Mouse (Mus musculus) adrenal gland, adult 8-10 months (tissue): ENCODE data around the gene Fxyd6. TPM values are rescaled to one million over a fixed set of nuclear protein-coding genes. Genes with fewer than 3 reads are reported as not detected.

Experiments
- DNase-seq: peaks from one replicate; pipeline ENCODE4 v3.0.0; 2022
- total RNA-seq, 4 experiments: library from RNA; stranded (reverse); gene quantifications; 2 replicates each; pipeline ENCODE4 v1.2.4; 2022

Fxyd6 gene
- 100 to 1,000 TPM; 307 to 396 (median 352) TPM for total RNA-seq

DNA sequence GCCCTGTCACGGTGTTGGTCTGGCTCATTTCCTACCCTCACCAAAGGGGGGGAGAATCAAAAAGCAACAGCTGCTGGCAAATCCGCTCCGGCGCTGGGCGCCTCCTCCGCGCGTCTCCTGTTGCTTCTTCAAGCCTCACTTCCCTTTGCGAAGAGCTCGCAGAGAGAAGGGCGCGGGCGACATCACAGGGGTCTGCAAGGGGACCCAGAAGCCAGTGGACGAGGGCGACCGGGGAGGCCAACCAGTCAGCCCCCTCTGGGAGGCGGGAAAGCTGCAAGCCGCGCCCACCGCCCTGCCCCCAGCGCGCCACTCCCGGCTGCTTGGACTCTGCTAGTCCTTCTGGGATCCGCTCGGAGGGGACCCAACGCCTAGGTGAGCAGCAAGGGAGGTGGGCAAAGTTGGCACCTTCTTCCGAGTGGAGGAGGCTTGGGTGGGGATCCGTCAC, at the start of gene Fxyd6:
Gene Fxyd6, plus strand, starts transcription at position 69 of the 445 bp plus-strand sequence.
- peak; percentile 59 for DNase-seq

DNA sequence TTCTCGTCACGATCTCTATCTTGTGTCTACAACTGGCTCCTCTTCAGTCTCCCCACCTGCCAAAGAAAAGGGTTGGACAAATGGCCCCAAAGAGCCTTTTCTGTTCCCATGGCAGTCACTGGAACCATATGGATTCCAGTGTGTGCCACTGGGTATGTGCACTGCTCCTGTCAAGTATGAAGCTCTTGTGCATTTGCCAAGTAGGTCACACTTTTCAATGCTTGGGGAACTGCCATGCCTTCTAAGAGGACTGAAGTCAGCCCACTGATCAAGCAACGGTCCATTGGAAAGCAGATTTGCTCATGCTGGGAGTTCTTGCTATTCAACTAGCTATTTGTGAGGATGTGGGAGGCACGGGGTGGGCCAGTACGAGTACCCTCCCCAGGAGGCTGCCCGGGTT, 48.5 kb upstream of the Fxyd6 start:
- DNase-seq, result no peak

DNA sequence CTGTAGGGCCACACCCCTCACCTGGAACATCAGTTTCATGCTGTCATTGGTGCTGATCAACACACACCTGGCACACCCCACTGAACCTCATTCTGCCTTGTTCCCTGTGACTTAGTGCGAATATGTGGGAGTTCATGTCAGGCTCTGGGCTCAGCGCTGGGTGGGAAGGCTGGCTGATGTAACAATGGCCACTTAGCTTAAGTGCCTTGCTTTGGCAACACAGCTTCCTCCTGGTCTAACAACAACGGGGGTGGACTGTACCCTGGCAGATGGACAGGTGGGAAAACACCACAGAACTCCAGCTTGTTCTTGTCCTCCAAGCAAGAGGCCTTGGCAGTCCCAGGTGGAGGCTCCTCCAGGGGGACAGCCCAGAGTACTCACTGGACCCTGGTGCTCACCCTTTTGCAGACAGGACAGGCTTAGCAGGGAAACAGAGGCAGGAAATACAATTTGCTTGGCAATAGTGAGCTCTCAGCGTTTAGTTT, 48.0 kb upstream of the Fxyd6 start:
- no peak for DNase-seq

DNA sequence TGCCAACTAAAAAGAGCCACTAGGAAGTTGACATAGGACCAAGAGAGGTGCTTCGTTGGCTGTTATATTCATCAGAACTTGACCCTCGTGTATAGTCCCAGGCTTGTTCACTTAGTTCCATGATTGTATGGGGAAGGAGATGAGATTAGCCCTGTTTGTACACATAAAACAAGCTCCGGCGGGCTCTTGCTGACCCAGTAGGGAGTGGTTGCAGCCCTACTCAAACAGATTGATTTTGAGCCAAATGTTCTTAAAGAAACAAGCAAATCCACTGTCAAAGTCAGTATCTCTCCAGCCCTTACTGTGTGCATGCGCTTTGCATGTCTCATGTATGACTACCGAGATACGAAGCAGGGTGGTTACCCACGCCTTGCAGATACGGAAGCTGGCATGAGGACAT, 43.6 kb upstream of the Fxyd6 start:
- DNase-seq, result no peak

DNA sequence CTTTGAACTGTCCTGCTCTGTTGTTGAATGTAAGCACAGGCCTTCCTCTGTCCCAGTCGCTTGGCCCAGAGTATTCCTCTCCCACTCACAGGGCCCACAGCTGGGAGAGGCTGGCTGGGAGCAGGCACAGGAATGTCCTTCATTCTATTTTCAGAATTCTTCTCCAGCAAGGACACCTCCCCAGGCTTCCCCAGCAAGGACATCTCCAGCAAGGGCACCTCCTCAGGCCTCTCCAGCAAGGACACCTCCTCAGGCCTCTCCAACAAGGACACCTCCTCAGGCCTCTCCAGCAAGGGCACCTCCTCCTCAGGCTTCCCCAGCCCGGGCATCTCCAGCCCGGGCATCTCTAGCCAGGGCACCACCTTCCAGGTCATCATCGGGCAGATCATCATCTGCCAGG, 41.7 kb upstream of the Fxyd6 start:
- DNase-seq, result peak; percentile 58

DNA sequence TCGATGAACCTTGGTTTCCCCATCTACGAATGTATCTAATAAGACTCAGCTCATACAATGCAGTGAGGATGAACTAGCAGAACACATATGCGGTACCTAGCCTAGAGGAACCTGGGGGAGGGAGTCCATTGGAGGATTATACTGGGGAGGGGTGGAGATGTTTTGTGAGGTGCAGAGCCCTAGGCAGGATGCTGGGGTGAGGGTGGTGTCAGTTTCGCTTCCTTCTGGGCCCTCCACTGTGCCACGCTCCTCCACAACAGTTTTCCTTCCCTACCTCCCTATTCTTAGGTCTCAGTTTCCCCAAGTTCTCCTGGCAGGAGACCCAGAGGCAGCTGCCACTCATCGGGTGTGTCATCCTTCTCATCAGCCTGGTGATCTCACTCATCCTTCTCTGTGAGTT, 40.4 kb upstream of the Fxyd6 start:
- DNase-seq, result no peak

DNA sequence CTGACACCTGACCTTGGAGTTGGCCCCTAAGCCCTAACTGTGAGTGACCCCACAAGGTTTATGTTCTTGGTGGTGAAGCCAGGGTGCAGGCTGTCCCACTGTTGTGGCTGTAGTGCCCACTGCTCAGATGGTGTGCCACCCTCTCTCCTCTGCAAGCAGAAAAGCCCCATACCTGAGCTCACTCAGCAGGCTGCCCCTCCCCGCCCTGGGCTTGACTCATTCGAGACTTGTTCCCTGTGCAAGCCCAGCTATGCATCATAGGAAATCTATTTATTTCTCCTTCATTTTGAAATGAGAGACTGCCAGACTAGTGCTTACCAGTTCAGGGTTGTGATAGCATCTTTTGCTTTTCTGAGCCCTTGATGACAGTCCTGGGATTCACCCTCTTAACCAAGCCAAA, 32.6 kb upstream of the Fxyd6 start:
- no peak for DNase-seq

DNA sequence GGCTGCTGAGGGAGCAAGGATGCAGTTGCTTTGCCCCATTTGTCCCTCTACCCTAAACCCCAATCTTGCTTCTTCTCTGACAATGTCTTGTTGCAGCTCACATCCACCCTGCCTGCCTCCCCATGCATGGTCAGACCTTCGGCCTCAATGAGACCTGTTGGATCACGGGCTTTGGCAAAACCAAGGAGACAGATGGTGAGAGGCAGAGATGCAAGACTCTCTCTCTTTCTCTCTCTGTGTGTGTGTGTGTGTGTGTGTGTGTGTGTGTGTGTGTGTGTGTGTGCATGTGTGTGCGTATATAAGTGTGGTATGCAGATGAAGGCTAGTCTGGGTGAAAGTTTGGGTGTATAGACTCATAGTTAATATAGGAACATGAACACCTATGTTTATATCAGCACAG, 26.9 kb upstream of the Fxyd6 start:
- DNase-seq, result no peak

DNA sequence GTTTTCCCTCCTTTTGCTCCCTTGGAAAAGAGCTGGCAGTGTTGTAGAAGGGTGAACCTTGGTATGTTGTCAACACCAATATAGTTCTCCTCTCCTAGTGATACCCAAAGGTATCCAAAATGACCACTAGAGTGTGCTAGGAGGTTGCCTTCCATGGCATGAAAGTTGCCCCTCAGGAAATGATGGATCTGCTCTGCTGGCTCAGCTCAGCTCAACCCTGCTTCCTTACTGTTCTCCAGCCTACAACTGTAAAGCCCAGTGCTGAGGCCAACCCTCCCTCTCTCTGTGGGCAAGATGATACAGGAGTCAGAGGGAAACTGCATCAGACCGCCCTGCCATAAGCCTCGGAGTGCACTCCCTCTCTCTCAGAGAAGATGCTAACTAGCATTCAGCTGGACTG, 24.5 kb upstream of the Fxyd6 start:
- DNase-seq, result no peak

DNA sequence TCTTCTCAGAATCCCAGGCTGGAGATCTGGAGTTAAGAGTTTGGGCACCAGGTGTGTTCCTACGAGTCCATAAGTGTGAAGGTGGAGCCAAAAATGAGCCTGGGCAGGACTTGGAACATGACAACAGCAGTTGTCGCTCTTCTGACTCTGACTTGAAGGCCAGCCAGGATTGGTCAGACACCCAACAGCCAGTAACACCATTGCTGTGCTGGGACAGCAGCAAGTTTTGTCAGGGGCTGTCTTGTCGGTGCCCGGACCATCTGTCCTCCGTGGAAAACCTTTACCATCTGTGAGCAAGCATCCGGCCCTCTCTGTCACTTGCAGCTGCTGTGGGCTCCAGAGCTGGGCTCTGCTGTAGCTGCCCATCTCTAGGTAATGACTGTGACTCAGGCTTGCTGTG, 23.7 kb upstream of the Fxyd6 start:
- no peak for DNase-seq

DNA sequence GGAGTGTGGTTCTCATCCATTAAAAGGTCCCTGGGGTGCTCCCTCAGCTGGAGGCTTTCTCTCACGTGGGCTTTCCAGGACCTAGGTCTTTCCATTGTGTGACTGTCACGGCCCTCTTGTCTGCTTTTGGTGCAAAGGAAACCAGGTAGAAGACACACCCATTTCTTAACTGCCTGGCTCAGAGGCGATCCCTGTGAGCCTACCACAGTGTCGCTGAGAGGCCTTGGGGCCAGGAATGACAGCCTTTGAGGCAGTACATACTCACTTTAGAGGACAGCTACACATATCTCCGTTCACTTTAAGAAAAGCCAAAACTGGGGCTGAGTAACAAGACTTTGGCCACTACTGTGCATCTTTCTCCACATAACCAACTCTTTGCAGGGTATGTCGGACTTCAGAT, 21.4 kb upstream of the Fxyd6 start:
- DNase-seq, result no peak

DNA sequence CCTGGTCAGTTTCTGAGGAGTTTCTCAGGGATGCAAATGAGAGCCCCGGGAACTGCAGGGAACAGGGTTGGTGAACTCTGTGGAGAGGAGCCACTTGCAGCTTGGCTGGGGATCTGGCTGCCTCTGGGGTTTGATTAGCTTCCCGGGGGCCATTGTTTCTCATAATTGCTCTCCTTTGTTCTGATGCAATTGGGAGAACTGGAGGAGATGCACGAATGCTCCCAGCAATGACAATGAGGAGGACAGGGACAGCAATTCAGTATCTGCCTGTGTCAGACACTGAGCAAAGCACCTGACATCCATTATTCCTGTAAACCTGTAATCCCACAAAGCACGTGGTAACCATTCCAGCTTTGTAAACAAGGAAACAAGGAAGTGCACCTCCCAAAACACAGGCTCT, 20.8 kb upstream of the Fxyd6 start:
- no peak for DNase-seq

DNA sequence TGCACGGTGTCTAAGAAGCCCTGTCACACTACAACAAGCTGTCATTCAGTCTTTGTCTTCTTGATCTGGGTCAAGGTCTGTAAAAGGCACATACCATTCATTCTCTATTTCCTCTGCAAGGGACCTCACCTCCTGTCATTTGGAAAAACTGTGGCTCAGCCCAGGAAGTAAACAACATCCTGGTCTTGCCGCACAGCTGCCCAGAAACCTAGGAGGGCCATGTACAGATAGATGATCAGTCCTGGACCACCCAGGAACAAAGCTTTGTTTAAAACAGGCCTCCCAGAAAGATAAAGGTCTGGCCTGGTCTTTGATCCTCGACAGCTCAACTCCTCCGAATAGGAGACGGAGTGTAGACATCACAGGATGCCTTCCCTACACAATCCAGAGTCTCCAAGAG, 20.1 kb upstream of the Fxyd6 start:
- DNase-seq, result no peak

DNA sequence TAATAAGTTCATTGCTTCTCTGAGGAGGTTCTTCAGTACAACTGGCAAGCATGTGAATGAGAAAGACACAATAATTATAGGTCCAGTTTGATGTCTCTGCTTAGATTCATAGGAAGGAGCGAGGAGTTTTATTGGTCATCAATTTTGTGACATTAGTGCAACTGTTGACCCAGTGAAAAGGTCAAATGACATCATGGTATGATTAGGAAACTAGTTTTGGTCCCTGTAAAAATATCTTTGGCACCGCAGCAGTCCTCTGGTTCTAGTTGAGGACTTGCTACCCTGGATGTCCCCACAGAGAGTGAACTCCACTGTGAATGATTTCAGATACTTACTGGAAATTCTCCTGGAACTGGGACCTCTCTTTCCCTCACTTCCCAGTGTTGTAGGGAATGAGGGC, 14.8 kb upstream of the Fxyd6 start:
- no peak for DNase-seq

DNA sequence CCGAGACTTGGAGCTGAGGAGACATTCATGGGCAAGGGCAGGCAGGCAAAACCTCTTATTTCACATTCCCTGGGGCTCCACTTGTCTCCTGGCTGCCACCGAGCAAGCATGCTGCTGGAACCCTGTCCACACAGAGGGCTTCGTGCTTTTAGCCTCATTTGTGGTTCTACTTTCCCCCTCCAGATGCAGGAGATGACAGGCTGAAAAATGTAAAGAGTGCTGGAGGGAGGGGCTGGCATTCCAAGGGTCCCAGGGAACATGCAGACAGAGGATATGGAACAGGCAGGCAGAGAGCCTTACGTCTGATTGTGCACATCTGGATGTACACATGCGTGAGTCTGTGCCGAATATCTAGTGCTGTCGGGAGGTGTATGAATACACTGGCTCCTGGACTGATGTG, 11.6 kb upstream of the Fxyd6 start:
- no peak for DNase-seq

DNA sequence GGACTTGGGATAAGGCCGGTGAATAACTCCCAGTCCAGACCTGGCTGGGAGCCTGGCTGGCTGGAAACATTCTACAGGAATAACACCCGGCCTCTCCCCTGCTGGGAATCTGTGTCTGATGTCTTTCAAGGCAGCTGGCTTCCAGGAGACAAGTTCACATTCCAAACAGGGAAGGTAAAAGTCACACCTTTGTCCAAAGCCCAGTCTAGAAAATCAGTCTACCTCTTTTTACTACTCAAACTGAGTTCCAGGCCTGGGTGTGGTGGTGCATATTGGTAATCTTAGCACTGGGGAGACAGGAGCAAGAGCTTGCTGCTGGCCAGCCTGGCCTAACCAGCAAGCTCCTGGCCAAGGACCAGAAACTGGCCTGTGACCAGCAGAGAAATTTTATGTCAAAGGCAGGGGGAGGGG, 7.9 kb upstream of the Fxyd6 start:
- DNase-seq, result no peak

DNA sequence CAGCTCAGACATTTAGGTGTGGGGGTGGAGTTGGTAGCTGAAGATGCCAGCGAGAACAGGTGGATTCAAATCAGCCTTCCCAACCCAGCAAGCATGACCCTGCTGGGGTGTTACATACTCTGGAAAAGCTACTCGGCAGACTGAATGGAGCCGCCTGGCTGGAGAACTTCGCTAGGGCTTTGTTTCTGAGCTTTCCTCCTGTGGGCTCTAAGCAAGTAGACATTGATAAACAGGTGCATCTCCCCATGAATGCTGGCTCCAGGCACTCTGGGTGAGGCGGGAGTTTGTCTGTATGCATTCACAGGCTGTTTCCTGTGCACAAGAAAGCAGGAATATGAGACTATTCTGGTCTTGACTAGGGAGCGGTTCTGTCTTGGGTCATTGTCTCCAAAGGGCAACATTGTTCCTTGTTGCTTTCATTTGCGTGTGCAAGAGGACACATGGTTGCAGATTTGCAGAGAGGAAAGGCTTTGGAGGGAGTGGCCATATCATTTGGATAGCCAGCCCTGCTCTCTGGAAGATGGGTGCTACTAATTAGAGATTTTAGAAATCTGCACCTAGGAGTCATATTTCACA, 6.3 kb upstream of the Fxyd6 start:
- DNase-seq, result no peak

DNA sequence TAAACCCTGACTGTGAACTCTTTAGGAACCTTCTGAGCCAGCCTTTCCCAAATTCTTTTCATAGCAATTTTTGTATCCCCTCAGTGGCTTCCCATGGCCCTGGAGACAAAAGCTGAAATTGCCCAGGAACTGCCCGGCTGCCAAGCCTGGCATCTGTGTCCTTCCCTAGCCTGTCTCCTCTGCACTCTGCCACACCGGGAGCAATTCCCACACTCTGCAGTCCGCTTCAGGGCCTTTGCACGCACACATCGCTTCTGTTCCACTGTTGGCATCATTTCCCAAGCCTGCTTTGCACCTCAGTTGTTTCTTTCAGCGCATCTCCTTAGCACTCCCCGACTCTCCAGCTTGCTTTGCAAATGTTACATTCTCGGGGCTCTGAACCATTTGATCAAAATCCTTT, 2.3 kb upstream of the Fxyd6 start:
- no peak for DNase-seq

DNA sequence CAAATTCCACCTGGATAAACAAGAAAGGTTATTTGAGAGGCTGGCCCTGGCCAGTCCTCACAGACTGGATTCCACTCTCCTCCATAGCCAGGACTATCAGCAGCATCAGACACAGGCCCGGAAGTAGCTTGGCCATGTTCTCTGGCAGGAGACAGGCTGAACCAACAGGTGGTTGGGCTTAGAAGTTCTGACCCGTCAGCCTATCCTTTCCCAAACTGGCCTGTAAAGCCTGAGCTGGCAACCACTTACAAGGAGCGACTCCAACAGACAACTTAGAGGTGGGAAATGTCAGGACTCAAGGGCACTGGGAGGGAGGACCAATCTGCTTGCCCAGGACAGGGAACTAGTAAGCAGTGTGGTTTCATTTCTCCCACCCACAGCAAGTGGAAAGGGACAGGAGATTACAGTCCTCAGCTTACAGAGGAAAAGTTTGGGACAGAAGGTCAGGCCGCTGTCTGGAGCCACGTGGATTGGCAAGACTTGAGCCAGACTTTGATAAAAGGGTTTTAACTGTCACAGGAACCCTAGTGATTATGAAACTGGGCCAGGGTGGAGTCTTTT, 1.6 kb upstream of the Fxyd6 start:
- DNase-seq, result peak; percentile 74

DNA sequence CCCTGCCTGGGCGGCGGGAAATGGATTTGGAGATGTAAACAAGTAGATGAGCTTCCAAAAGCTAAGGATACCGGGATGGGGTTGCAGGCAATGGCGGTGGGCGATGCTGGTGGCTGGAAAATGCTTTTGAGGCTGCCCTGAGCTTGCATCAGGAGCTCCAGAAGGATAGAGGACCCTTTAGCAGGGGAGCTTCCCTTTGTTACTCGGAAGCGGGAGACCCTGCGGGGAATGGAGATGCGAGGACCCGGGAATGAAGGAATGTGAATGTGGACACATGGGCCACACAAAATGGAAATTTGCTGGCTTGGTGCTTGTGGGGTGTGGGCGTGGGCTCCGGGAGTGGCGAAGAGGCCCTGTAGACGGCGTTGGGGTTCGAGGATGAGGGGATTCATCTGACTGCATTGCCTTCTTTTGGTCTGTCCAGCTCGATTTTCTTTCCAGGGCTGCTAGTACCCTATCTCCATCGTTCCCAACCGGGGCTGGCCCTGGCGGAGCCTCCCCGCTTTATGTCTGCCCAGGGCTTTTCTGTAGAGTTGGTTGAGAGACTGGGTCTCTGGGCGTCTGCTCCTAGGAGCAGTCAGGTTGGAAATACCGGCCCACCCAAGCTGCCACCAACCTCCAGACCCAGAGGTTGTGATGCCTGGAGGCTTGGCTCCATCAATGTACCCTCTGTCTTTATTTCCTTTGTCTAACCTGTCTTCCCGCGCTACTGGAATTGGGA, 791 bp downstream of the Fxyd6 start:
- DNase-seq, result no peak

DNA sequence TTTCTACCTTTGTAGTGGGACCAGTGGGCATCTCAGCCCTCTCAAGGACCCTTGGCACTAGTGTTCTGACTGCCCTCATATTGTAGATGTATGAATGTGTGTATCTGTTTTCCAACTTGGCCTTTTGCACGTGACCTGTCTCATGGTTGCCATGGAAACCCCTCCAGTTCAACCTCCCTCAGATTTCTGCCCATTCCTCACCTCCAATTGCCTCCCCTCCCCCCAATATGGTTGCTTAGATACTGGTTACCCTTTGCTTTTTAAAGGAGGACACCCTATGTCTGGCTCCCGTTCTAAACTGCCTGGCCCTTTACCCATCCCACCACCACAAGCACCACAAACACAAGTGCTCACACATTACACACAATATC, 1.3 kb downstream of the Fxyd6 start:
- no peak for DNase-seq

DNA sequence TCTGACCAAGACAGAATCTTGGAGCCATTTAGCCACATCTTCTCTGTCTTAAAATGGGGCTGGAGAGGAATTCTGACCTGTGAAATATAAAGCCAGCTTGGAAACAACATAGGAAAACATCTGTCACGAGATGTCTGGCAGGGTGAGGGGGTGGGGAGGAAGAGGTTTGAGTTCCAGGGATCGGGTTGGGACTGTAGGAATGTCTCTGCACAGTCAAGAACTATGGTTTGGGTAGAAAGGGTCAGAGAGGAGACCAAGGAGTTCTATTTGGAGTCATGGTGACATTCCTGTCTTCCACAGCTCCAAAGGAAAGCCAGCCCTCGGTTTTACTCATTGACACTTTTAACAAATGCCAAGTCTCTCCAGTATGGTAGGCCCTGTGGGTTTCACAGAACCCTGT, 3.9 kb downstream of the Fxyd6 start:
- no peak for DNase-seq

DNA sequence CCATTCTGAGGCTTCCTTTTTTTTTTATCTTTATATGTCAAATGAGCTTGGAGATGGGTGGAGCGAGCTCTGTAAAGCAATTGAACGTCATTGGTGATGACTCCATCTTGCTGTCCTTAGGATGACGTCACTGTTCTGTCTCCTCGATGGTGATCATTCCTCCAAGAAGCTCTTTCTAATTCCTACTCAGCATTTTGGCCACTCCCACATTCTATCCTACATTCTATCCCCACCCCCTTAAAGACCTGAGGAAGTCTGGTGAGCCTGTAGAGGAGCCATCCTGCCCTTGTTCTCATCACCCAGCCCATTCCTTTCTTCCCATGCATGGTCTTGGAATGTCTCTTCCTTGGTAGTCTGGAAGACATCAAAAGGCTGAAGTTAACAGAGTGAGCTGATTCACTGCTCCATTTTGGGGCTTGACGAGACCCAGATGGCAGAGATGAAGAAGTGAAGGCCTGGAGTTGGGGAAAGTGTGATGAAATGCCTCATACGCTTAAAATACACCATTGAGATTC, 5.1 kb downstream of the Fxyd6 start:
- DNase-seq, result no peak

DNA sequence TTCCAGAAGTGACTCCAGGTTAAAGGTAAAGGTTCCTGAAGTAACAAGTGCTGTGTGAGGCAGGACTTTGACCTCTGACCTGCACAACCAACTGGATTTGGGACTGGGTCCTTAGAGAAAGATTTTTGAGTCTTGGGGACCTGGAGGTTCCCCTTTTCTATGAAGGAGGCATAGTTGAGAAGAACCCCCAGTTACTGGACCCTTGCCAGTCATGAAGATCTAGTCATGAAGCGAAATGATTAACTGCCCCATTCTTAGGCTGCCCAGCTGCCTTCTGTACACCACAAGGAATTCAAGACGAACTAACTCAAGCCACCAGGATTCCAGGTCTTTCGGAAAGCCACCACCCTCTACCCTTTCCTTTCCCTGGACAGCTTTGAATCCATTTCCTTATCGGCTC, 6.4 kb downstream of the Fxyd6 start:
- DNase-seq, result no peak
